Mouse (Mus musculus) midbrain, embryonic 16.5 days (tissue): ENCODE results near the gene Slc25a53. TPM values are rescaled to one million over a fixed set of nuclear protein-coding genes. Genes with fewer than 3 reads are reported as not detected.
"Not testable (repeated sequence)": the region's sequence is repeated elsewhere in the genome, so short reads cannot be mapped to it uniquely, and the experiment has no call there.

ENCODE experiments used
- ATAC-seq: fragments of 200-750 bp; cut with Nextera tagmentation; 2 replicates; pipeline ENCODE4 v1.8.0; 2017; ENCODE audit warnings: moderate TSS enrichment
- H3K27ac ChIP-seq: fragments of 300-500 bp; sonication (generic); 2 replicates; pipeline ENCODE4 v1.5.1; 2014; ENCODE audit warnings: mild to moderate bottlenecking, low read length, mixed read lengths
- H3K27me3 ChIP-seq: fragments of 300-500 bp; sonication (generic); 2 replicates; pipeline ENCODE4 v1.6.1; 2014; ENCODE audit warnings: low read depth, low read length, mixed read lengths; ENCODE audit not compliant: control insufficient read depth, insufficient read depth
- H3K36me3 ChIP-seq: fragments of 300-500 bp; sonication (generic); 2 replicates; pipeline ENCODE4 v1.6.1; 2014; ENCODE audit warnings: mild to moderate bottlenecking, low read length, moderate library complexity, mixed read lengths; ENCODE audit not compliant: control insufficient read depth, insufficient read depth
- H3K4me1 ChIP-seq: fragments of 300-500 bp; sonication (generic); 2 replicates; pipeline ENCODE4 v1.6.1; 2014; ENCODE audit warnings: mild to moderate bottlenecking, low read length, mixed read lengths; ENCODE audit not compliant: control insufficient read depth, insufficient read depth
- H3K4me2 ChIP-seq: fragments of 300-500 bp; sonication (generic); 2 replicates; pipeline ENCODE4 v1.6.1; 2014; ENCODE audit warnings: mild to moderate bottlenecking, low read length, mixed read lengths
- H3K4me3 ChIP-seq: fragments of 300-500 bp; sonication (generic); 2 replicates; pipeline ENCODE4 v1.5.1; 2014; ENCODE audit warnings: low read depth, mild to moderate bottlenecking, low read length, moderate library complexity, mixed read lengths
- H3K9ac ChIP-seq: fragments of 300-500 bp; sonication (generic); 2 replicates; pipeline ENCODE4 v1.6.1; 2014; ENCODE audit warnings: low read depth, low read length, mixed read lengths
- H3K9me3 ChIP-seq: fragments of 300-500 bp; sonication (generic); replicated peaks from 2 replicates; pipeline ENCODE4 v1.6.1; 2014; ENCODE audit warnings: mild to moderate bottlenecking, low read length, mixed read lengths; ENCODE audit not compliant: control insufficient read depth, poor library complexity, severe bottlenecking
- WGBS: fragments of 180-500 bp; shearing (Covaris S2); extraction: QIAGEN DNeasy Blood & Tissue Kit; methylation state at CpG from one replicate; pipeline ENCODE4 v1.1.7; 2014; 5-methylcytosine and 5-hydroxymethylcytosine counted together
- polyA plus RNA-seq: library from polyadenylated mRNA; unstranded; fragments of >200 nt; fragmentation: Nextera tagmentation; extraction: Ambion mirVana; gene quantifications from 2 replicates; pipeline ENCODE4 v1.2.1, GENCODE M21; 2015

Slc25a53 gene
- polyA plus RNA-seq, 1 experiment from 2014 or later = 14.5 TPM

DNA sequence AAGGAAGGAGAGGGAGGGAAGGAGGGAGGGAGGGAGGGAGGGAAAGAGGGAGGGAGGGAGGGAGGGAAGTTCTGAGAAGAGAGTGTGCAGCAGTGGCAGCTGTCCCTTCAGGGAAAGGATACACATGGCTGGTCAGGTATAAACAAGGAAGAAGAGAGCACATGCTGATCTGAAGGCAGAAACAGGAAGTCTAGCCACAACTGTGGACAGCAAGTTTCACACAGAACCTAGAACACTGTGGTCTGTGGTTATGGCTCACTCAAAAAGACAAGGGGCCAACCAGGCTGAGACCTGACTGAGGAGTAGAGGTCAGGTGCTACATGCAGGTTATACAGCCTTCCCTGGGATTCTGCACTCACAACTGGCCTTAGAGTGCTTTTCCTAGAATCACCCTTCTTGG is 52.1 kb downstream of the Slc25a53 start:
- H3K27ac ChIP-seq = no peak overlapping the region
- H3K4me1 ChIP-seq = peaks cover 3% of the 10 kb centered on the region
- no peaks in the 10 kb centered on the region for H3K27me3 ChIP-seq
- no peaks in the 10 kb centered on the region for H3K36me3 ChIP-seq
- ATAC-seq = no peak
- H3K9ac ChIP-seq = no peak overlapping the region
- H3K9me3 ChIP-seq = no peaks in the 10 kb centered on the region
- no peak overlapping the region for H3K4me2 ChIP-seq
- H3K4me3 ChIP-seq = no peak overlapping the region

DNA sequence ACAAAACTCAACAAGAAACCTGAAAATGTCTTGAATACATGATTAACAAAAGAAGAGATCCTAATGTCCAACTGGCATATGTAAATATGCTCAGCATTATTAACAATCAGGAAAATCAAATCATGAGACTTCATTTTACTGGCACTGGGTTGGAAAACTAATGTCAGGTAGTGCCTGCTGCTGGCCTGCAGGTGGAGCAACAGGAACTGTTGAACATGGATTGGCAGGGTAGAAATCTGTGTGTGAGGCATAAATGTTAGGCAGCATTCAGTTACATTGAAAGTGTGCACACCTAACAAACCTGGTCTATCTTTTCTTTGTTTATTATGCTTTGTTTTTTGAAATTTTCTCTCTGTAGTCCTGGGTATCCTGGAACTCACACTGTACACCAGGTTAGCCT is 59.5 kb downstream of the Slc25a53 start:
- H3K9ac ChIP-seq = no peak overlapping the region
- no peak for ATAC-seq
- no peak overlapping the region for H3K4me3 ChIP-seq

DNA sequence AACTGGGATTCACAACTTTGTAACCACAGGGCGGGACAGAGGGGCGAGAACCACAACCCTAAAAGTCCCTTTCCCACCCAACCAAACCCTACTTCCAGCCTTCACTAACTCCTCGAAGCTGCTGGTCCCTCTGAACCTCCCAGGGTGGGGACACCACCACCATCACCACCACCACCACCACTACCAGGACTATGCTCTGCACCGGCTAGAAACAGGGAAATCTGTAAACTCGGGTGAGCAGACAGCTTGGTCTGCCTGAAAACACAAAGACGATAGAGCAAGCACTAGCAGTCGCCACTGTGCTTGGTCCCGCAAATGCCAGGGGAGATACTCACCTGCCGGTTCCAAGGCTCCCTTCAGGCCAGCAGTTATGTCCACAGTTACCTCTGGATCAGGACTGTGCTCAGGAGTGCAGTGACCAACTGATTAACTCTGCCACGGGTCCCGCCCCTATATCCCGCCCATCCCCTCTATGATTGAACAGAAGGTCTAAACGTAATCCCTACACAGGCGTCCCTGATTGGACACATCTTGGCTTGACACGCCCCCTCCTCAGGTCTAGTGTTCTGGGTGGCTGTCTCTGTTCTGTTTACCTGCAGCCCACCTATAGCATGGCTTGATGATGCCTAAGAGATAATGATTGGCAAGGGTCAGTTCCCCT is 61.5 kb downstream of the Slc25a53 start, which contains the start of the genes Tmsb15l and Tmsb15b1:
Gene Tmsb15l, minus strand, starts transcription at position 446 of the 661 bp plus-strand sequence.
Gene Tmsb15b1, minus strand, starts transcription at position 451 of the 661 bp plus-strand sequence.
- H3K9me3 ChIP-seq = no peaks in the 10 kb centered on the region
- H3K4me3 ChIP-seq = peak within 1 kb of the TSS; percentile 46
- peak within 1 kb of the TSS; percentile 62 for H3K9ac ChIP-seq
- no peaks in the 10 kb centered on the region for H3K4me1 ChIP-seq
- peak; percentile 100 for ATAC-seq
- H3K27me3 ChIP-seq = no peaks in the 10 kb centered on the region
- H3K4me2 ChIP-seq = peak within 1 kb of the TSS; percentile 65
- no peaks in the 10 kb centered on the region for H3K36me3 ChIP-seq
- WGBS = 24% methylated on average over 14 of the region's 15 CpGs
- peak within 1 kb of the TSS; percentile 22; the same call in 1 of the 2 replicates for H3K27ac ChIP-seq

More for the DNA sequence above, 59.5 kb downstream of the Slc25a53 start:
- Histone ChIP-seq H3K4me2 (no peak overlapping the region), H3K27ac (no peak overlapping the region), H3K4me1 (no peaks in the 10 kb centered on the region), H3K9me3 (no peaks in the 10 kb centered on the region), H3K27me3 (no peaks in the 10 kb centered on the region), H3K36me3 (no peaks in the 10 kb centered on the region)

DNA sequence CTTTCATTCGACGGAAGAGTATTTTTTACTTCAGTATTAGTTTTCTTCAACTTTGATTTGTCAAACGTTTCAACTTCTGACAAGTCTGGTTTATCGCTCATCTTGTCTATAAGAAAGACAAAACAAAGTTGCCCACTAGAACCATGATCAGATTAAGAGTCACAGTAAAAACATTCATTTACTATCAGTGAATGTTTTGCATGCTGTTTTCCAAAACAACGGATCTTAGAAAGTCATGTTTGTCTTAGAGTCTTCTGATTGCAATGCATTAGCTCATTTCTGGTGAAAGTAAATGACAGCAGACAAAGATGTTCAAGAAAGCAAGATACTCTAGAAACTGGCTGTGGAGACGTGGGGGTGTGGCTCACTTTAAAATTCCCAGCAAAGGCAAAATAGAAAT is 62.7 kb downstream of the Slc25a53 start, which contains the start of gene Tmsb15b2:
Gene Tmsb15b2, minus strand, starts transcription at position 101 of the 400 bp plus-strand sequence.
- H3K27me3 ChIP-seq, H3K4me1 ChIP-seq, H3K27ac ChIP-seq, H3K9me3 ChIP-seq, H3K36me3 ChIP-seq, ATAC-seq: not testable (repeated sequence)
- peak within 1 kb of the TSS; percentile 65 for H3K4me2 ChIP-seq
- peak within 1 kb of the TSS; percentile 46 for H3K4me3 ChIP-seq
- 83% methylated on average over 6 of the region's 6 CpGs for WGBS
- peak within 1 kb of the TSS; percentile 62 for H3K9ac ChIP-seq

DNA sequence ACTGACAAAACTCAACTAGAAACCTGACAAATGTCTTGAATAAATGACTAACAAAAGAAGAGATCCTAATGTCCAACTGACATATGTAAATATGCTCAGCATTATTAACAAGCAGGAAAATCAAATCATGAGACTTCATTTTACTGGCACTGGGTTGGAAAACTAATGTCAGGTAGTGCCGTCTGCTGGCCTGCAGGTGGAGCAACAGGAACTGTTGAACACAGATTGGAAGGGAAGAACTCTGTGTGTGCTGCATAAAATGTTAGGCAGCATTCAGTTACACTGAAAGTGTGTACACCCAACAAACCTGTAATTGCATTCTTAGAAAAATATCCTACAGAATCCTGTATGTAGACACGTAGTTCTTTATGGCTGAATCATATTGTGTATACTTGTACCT is 78.4 kb downstream of the Slc25a53 start:
- Histone ChIP-seq H3K9ac (no peak overlapping the region), H3K36me3 (no peaks in the 10 kb centered on the region), H3K27me3 (no peaks in the 10 kb centered on the region), H3K4me3 (no peak overlapping the region), H3K9me3 (no peaks in the 10 kb centered on the region), H3K4me1 (no peaks in the 10 kb centered on the region), H3K4me2 (no peak overlapping the region), H3K27ac (no peak overlapping the region)
- WGBS = 17% methylated on average over 2 of the region's 2 CpGs
- ATAC-seq = no peak

DNA sequence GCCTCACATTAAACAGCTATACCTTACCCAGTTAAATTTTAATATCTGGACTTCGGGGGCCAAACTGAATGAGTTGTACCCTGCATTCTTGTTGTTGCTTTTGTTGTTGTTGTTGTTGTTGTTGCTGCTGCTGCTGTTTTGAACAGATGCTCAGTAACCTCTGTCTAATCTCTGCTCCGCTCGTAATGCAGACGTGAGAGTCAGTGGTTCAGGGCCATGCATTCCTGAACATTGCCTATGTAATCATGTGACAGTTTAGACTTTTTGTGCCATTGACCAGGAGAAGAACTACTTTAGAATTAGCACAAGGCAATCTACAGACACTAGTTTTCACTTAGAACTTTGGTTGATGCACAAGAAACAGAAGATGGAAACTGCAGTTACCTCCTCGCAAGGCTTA is 79.8 kb downstream of the Slc25a53 start:
- peak overlapping the region; percentile 48 for H3K4me2 ChIP-seq
- H3K4me1 ChIP-seq, H3K9me3 ChIP-seq, H3K9ac ChIP-seq, H3K27me3 ChIP-seq, H3K27ac ChIP-seq, H3K36me3 ChIP-seq: not testable (repeated sequence)
- peak overlapping the region; percentile 25 for H3K4me3 ChIP-seq
- WGBS = 52% methylated on average over 5 of the region's 5 CpGs
- peak; percentile 52 for ATAC-seq

DNA sequence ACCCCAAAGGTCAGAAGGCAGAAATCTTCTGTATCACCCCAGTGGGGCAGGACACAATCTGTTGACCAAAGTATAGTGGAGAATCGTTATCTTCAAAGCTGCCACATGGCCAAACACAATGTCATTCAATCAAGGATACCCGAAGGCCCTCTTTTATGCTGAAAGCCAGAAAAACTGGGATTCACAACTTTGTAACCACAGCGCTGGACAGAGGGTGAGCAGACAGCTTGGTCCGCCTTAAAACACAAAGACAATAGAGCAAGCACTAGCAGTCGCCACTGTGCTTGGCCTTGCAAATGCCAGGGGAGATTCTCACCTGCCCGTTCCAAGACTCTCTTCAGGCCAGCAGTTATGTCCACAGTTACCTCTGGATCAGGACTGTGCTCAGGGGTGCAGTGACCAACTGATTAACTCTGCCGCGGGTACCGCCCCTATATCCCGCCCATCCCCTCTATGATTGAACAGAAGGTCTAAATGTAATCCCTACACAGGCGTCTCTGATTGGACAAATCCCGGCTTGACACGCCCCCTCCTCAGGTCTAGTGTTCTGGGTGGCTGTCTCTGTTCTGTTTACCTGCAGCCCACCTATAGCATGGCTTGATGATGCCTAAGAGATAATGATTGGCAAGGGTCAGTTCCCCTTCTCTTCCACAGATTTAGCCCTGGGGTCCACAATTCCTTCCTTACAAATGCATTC is 80.4 kb downstream of the Slc25a53 start:
- ATAC-seq = peak; percentile 100
- peak overlapping the region; percentile 42 for H3K4me3 ChIP-seq
- not testable (repeated sequence) for H3K36me3 ChIP-seq, H3K4me1 ChIP-seq, H3K9me3 ChIP-seq, H3K27me3 ChIP-seq, H3K27ac ChIP-seq
- peak overlapping the region; percentile 53; the same call in 1 of the 2 replicates for H3K9ac ChIP-seq
- WGBS = 29% methylated on average over 13 of the region's 13 CpGs
- H3K4me2 ChIP-seq = peak overlapping the region; percentile 48

DNA sequence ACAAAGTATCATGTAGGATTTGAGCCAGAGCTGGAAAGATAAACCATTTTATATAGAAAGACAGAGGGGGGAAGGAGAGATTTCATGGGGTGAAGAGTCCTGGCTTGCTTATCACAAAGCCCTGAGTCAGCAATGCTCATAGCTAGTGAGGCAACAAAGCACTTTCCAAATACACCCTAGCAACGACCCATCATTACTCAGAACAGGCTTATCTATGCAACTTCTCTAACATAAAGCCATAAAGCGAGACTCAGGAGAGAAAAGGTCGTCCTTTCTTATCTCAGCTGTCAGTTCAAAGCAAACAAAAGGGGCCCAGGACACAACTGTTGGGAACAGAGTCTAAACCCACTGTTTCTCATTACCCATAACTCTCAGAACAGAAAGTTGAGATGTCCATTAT is 100.1 kb downstream of the Slc25a53 start:
- H3K9me3 ChIP-seq = no peaks in the 10 kb centered on the region
- ATAC-seq = no peak
- H3K4me1 ChIP-seq = no peaks in the 10 kb centered on the region
- H3K27ac ChIP-seq = no peak overlapping the region
- 48% methylated on average over 3 of the region's 3 CpGs for WGBS
- no peak overlapping the region for H3K4me2 ChIP-seq
- H3K4me3 ChIP-seq = no peak overlapping the region
- no peaks in the 10 kb centered on the region for H3K27me3 ChIP-seq
- H3K36me3 ChIP-seq = no peaks in the 10 kb centered on the region
- H3K9ac ChIP-seq = no peak overlapping the region
